Mouse (Mus musculus): Measurements from ENCODE around the gene Rfk. TPM values are rescaled to one million over a fixed set of nuclear protein-coding genes. Genes with fewer than 3 reads are reported as not detected.

The Rfk gene
- 78.6 and 79.5 TPM in 2 replicates for polyA plus RNA-seq (2015; fragmentation: Nextera tagmentation; extraction: Ambion mirVana)

- Histone ChIP-seq H3K4me1 (ENCODE audit: insufficient read depth, low read length) (peaks cover 18% of the 10 kb centered on the region), H3K36me3 (ENCODE audit: insufficient read depth, low read length) (peaks cover 16% of the 10 kb centered on the region), H3K9ac (replicated peaks; ENCODE audit: low read length) (peak within 1 kb of the TSS; percentile 88), H3K9me3 (ENCODE audit: low read length) (no peaks in the 10 kb centered on the region), H3K27ac (ENCODE audit: low read length) (peak within 1 kb of the TSS; percentile 78), H3K4me2 (replicated peaks; ENCODE audit: low read depth, low read length) (peak within 1 kb of the TSS; percentile 71), H3K27me3 (ENCODE audit: insufficient read depth, low read length) (no peaks in the 10 kb centered on the region), H3K4me3 (ENCODE audit: low read length) (peak within 1 kb of the TSS; percentile 96)
- ATAC-seq (ENCODE audit: low FRiP score, low TSS enrichment): peak; percentile 98
- WGBS: under 1% methylated on average over 80 of the region's 83 CpGs
Measured at GRCm38 (mm10) chr19:17393841-17394591, at the start of gene Rfk. Gene Rfk, plus strand, starts transcription at chr19:17394043.

DNA sequence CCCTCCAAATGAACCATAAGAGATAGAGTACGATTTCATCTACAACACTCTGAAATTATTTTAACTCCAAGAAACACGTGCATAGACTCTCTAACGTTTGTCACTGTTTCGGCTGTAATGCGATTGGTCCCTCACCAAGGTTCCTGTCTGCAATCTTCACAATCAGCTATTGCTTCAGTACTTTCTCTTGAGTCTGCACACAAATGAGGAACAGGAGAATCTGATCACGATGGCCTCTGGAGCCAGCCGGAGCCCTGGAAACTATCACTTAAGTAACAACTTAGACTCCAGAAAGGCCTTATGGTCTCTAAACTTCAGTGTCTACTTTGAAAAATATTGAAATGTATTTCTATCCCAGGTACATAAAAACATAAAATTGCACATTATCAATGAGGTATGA is 49.0 kb upstream of the Rfk start:
- 88% methylated on average over 7 of the region's 7 CpGs for WGBS
- ATAC-seq (ENCODE audit: low FRiP score, low TSS enrichment): no peak
- H3K4me1 ChIP-seq (ENCODE audit: insufficient read depth, low read length): no peaks in the 10 kb centered on the region
- no peak overlapping the region for H3K4me2 ChIP-seq (replicated peaks; ENCODE audit: low read depth, low read length)
- no peak overlapping the region for H3K4me3 ChIP-seq (ENCODE audit: low read length)
- no peaks in the 10 kb centered on the region for H3K27me3 ChIP-seq (ENCODE audit: insufficient read depth, low read length)
- no peak overlapping the region for H3K27ac ChIP-seq (ENCODE audit: low read length)
- no peak overlapping the region for H3K9ac ChIP-seq (replicated peaks; ENCODE audit: low read length)
- H3K36me3 ChIP-seq (ENCODE audit: insufficient read depth, low read length): no peaks in the 10 kb centered on the region
- H3K9me3 ChIP-seq (ENCODE audit: low read length): no peaks in the 10 kb centered on the region

DNA sequence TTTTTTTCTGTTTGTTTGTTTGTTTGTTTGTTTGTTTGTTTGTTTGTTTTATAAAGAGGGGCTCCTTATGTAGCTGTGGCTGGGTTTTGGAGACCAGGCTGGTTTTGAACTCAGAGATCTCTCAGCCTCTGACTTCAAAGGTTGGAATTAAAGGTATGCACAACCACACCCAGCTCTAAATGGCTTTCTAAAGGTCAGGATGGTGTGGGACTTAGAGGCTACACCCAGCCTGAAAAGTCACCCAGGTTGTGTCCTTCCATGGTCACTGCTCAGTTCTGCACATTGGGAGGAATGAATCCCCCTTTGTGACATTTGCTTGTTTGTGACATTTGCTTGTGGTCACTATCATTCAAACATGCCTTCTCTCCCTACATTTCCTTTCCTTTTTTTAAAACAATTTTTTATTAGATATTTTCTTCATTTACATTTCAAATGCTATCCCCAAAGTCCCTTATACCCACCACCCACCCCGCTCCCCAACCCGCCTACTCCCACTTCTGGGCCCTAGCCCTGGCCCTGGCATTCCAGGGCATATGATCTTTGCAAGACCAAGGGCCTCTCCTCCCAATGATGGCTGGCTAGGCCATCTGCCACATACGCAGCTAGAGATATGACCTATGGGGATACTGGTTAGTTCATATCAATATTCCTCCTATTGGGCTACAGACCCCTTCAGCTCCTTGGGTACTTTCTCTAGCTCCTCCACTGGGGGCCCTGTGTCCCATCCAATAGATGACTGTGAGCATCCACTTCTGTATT is 46.9 kb upstream of the Rfk start:
- no peak for ATAC-seq (ENCODE audit: low FRiP score, low TSS enrichment)
- Histone ChIP-seq H3K4me2 (replicated peaks; ENCODE audit: low read depth, low read length) (no peak overlapping the region), H3K9ac (replicated peaks; ENCODE audit: low read length) (no peak overlapping the region), H3K27me3 (ENCODE audit: insufficient read depth, low read length) (no peaks in the 10 kb centered on the region), H3K4me3 (ENCODE audit: low read length) (no peak overlapping the region), H3K9me3 (ENCODE audit: low read length) (no peaks in the 10 kb centered on the region), H3K36me3 (ENCODE audit: insufficient read depth, low read length) (no peaks in the 10 kb centered on the region), H3K27ac (ENCODE audit: low read length) (no peak overlapping the region), H3K4me1 (ENCODE audit: insufficient read depth, low read length) (no peaks in the 10 kb centered on the region)
- WGBS: 97% methylated on average over 3 of the region's 3 CpGs

GRCm38 (mm10) chr19:17347852-17348251 is 46.0 kb upstream of the Rfk start:
- Histone ChIP-seq H3K4me1 (ENCODE audit: insufficient read depth, low read length) (no peaks in the 10 kb centered on the region), H3K36me3 (ENCODE audit: insufficient read depth, low read length) (no peaks in the 10 kb centered on the region), H3K27me3 (ENCODE audit: insufficient read depth, low read length) (no peaks in the 10 kb centered on the region), H3K4me3 (ENCODE audit: low read length) (no peak overlapping the region), H3K9ac (replicated peaks; ENCODE audit: low read length) (no peak overlapping the region), H3K4me2 (replicated peaks; ENCODE audit: low read depth, low read length) (no peak overlapping the region), H3K9me3 (ENCODE audit: low read length) (no peaks in the 10 kb centered on the region), H3K27ac (ENCODE audit: low read length) (no peak overlapping the region)
- ATAC-seq (ENCODE audit: low FRiP score, low TSS enrichment): no peak
- 81% methylated on average over 2 of the region's 2 CpGs for WGBS

DNA sequence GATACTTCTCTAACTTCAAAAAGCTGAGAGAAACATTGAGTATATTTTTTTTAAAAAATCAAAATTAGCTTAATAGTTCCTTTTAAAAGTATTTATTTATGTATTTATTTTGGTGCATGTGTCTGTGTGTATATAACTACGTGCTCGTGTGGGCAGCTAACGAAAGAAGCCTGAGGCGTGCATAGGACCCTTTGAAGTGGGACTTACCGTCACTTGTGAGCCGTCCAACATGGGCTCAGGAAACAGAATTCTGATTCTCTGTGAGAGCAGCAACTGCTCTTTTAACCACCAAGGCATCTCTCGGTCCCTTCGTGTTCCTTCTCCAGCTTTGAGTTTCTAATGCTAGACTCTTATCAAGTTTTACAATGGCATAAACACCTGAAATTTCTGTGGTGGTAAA is 40.1 kb upstream of the Rfk start:
- Histone ChIP-seq H3K36me3 (ENCODE audit: insufficient read depth, low read length) (no peaks in the 10 kb centered on the region), H3K9me3 (ENCODE audit: low read length) (no peaks in the 10 kb centered on the region), H3K27me3 (ENCODE audit: insufficient read depth, low read length) (no peaks in the 10 kb centered on the region), H3K27ac (ENCODE audit: low read length) (no peak overlapping the region), H3K4me2 (replicated peaks; ENCODE audit: low read depth, low read length) (no peak overlapping the region), H3K9ac (replicated peaks; ENCODE audit: low read length) (no peak overlapping the region), H3K4me1 (ENCODE audit: insufficient read depth, low read length) (no peaks in the 10 kb centered on the region), H3K4me3 (ENCODE audit: low read length) (no peak overlapping the region)
- 84% methylated on average over 8 of the region's 8 CpGs for WGBS
- no peak for ATAC-seq (ENCODE audit: low FRiP score, low TSS enrichment)

- 87% methylated on average over 4 of the region's 4 CpGs for WGBS
- no peaks in the 10 kb centered on the region for H3K36me3 ChIP-seq (ENCODE audit: insufficient read depth, low read length)
- no peak overlapping the region for H3K4me3 ChIP-seq (ENCODE audit: low read length)
- H3K9ac ChIP-seq (replicated peaks; ENCODE audit: low read length): no peak overlapping the region
- H3K9me3 ChIP-seq (ENCODE audit: low read length): no peaks in the 10 kb centered on the region
- H3K4me1 ChIP-seq (ENCODE audit: insufficient read depth, low read length): no peaks in the 10 kb centered on the region
- 0 out of 2 replicates have a peak overlapping the region, but pooled peaks have one; percentile 94 for H3K4me2 ChIP-seq (replicated peaks; ENCODE audit: low read depth, low read length)
- ATAC-seq (ENCODE audit: low FRiP score, low TSS enrichment): no peak
- no peaks in the 10 kb centered on the region for H3K27me3 ChIP-seq (ENCODE audit: insufficient read depth, low read length)
- no peak overlapping the region for H3K27ac ChIP-seq (ENCODE audit: low read length)
Measured at GRCm38 (mm10) chr19:17354362-17354761, 39.5 kb upstream of the Rfk start.

DNA sequence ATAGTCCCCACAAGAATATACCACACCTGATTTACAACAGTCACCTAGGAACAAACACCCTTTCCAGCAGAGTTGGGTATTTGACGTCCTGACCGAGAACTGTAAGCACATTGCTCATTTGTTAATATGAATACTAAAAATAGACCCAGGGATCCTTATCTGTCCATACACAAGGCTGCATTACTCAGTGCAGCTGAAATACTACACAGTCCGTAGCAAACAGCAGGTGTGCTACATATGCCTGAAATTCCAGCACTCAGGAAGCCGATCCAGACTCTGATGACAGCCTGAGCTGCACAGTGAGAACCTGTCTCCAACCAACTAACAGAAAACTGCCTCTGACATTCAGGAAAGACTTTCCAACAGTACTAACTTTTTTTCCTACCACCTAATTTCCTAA is 39.0 kb upstream of the Rfk start:
- no peak for ATAC-seq (ENCODE audit: low FRiP score, low TSS enrichment)
- 64% methylated on average over 4 of the region's 4 CpGs for WGBS

DNA sequence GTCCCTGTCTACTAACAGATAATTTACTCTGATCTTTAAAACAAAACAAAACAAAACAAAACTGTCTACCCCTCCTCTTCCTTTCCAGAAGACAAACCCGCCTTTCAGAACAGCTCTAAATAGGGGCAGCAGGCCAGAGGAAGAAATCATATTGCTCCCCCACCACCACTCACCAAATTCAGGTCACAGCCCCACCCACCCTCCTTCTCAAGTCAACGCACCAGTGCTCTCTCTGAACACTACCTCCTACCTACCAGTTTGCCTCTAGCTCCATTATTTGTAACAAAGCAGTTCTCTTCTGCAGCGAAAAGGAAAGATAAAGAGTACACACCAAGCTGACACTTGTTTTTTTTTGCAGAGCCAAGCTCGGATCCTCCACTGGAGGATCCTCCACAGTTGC is 38.5 kb upstream of the Rfk start:
- peak overlapping the region; percentile 94 for H3K4me2 ChIP-seq (replicated peaks; ENCODE audit: low read depth, low read length)
- H3K4me3 ChIP-seq (ENCODE audit: low read length): peak overlapping the region; percentile 64
- WGBS: 27% methylated on average over 4 of the region's 4 CpGs
- H3K27me3 ChIP-seq (ENCODE audit: insufficient read depth, low read length): no peaks in the 10 kb centered on the region
- no peaks in the 10 kb centered on the region for H3K36me3 ChIP-seq (ENCODE audit: insufficient read depth, low read length)
- no peak overlapping the region for H3K27ac ChIP-seq (ENCODE audit: low read length)
- ATAC-seq (ENCODE audit: low FRiP score, low TSS enrichment): no peak
- no peaks in the 10 kb centered on the region for H3K9me3 ChIP-seq (ENCODE audit: low read length)
- no peaks in the 10 kb centered on the region for H3K4me1 ChIP-seq (ENCODE audit: insufficient read depth, low read length)
- no peak overlapping the region for H3K9ac ChIP-seq (replicated peaks; ENCODE audit: low read length)

More for the DNA sequence above, 39.0 kb upstream of the Rfk start:
- Histone ChIP-seq H3K27me3 (ENCODE audit: insufficient read depth, low read length) (no peaks in the 10 kb centered on the region), H3K9me3 (ENCODE audit: low read length) (no peaks in the 10 kb centered on the region), H3K4me2 (replicated peaks; ENCODE audit: low read depth, low read length) (0 out of 2 replicates have a peak overlapping the region, but pooled peaks have one; percentile 94), H3K9ac (replicated peaks; ENCODE audit: low read length) (no peak overlapping the region), H3K4me3 (ENCODE audit: low read length) (no peak overlapping the region; the same call in 1 of the 2 replicates), H3K36me3 (ENCODE audit: insufficient read depth, low read length) (no peaks in the 10 kb centered on the region), H3K27ac (ENCODE audit: low read length) (no peak overlapping the region), H3K4me1 (ENCODE audit: insufficient read depth, low read length) (no peaks in the 10 kb centered on the region)

GRCm38 (mm10) chr19:17355950-17356867 is 37.6 kb upstream of the Rfk start:
- H3K9me3 ChIP-seq (ENCODE audit: low read length): no peaks in the 10 kb centered on the region
- H3K4me2 ChIP-seq (replicated peaks; ENCODE audit: low read depth, low read length): peak overlapping the region; percentile 94
- peak overlapping the region; percentile 71 for H3K9ac ChIP-seq (replicated peaks; ENCODE audit: low read length)
- no peaks in the 10 kb centered on the region for H3K36me3 ChIP-seq (ENCODE audit: insufficient read depth, low read length)
- no peaks in the 10 kb centered on the region for H3K27me3 ChIP-seq (ENCODE audit: insufficient read depth, low read length)
- WGBS: 3% methylated on average over 50 of the region's 50 CpGs
- H3K4me1 ChIP-seq (ENCODE audit: insufficient read depth, low read length): no peaks in the 10 kb centered on the region
- ATAC-seq (ENCODE audit: low FRiP score, low TSS enrichment): peak; percentile 96
- peak overlapping the region; percentile 64 for H3K4me3 ChIP-seq (ENCODE audit: low read length)
- no peak overlapping the region for H3K27ac ChIP-seq (ENCODE audit: low read length)
